Mouse (Mus musculus) neural tube, embryonic 14.5 days (tissue): ENCODE data around the gene Ddx27. TPM values are rescaled to one million over a fixed set of nuclear protein-coding genes. Genes with fewer than 3 reads are reported as not detected.
"Not testable (repeated sequence)": the region's sequence is repeated elsewhere in the genome, so short reads cannot be mapped to it uniquely, and the experiment has no call there.

Experiments
- ATAC-seq: fragments of 200-750 bp; cut with Nextera tagmentation; 2 replicates; pipeline ENCODE4 v1.8.0; 2017; ENCODE audit warnings: low read depth, mild to moderate bottlenecking, moderate TSS enrichment, moderate library complexity
- H3K27ac ChIP-seq: fragments of 300-500 bp; sonication (generic); 2 replicates; pipeline ENCODE4 v1.5.1; 2014; ENCODE audit warnings: low read depth, mild to moderate bottlenecking, control low read depth, low read length, moderate library complexity, mixed read lengths
- H3K27me3 ChIP-seq: fragments of 300-500 bp; sonication (generic); 2 replicates; pipeline ENCODE4 v1.6.1; 2014; ENCODE audit warnings: low read length; ENCODE audit not compliant: control insufficient read depth, insufficient read depth
- H3K36me3 ChIP-seq: fragments of 300-500 bp; sonication (generic); 2 replicates; pipeline ENCODE4 v1.6.1; 2014; ENCODE audit warnings: low read length, mixed read lengths; ENCODE audit not compliant: control insufficient read depth, insufficient read depth
- H3K4me1 ChIP-seq: fragments of 300-500 bp; sonication (generic); 2 replicates; pipeline ENCODE4 v1.6.1; 2014; ENCODE audit warnings: low read length; ENCODE audit not compliant: control insufficient read depth, insufficient read depth
- H3K4me2 ChIP-seq: fragments of 300-500 bp; sonication (generic); 2 replicates; pipeline ENCODE4 v1.6.1; 2014; ENCODE audit warnings: mild to moderate bottlenecking, low read depth, low read length, control low read depth
- H3K4me3 ChIP-seq: fragments of 300-500 bp; sonication (generic); 2 replicates; pipeline ENCODE4 v1.5.1; 2014; ENCODE audit warnings: low read depth, low read length, control low read depth, mixed read lengths
- H3K9ac ChIP-seq: fragments of 300-500 bp; sonication (generic); replicated peaks from 2 replicates; pipeline ENCODE4 v1.6.1; 2014; ENCODE audit warnings: low read depth, mild to moderate bottlenecking, control low read depth, low read length, mixed read lengths
- H3K9me3 ChIP-seq: fragments of 300-500 bp; sonication (generic); 2 replicates; pipeline ENCODE4 v1.6.1; 2016; ENCODE audit warnings: low read length; ENCODE audit not compliant: control insufficient read depth
- WGBS: fragments of 180-500 bp; shearing (Covaris S2); extraction: QIAGEN DNeasy Blood & Tissue Kit; methylation state at CpG from one replicate; pipeline ENCODE4 v1.1.7; 2014; 5-methylcytosine and 5-hydroxymethylcytosine counted together
- polyA plus RNA-seq: library from polyadenylated mRNA; unstranded; fragments of >200 nt; fragmentation: Nextera tagmentation; extraction: Ambion mirVana; gene quantifications from 2 replicates; pipeline ENCODE4 v1.2.1, GENCODE M21; 2014

Ddx27 gene
- polyA plus RNA-seq, 1 experiment from 2014 or later = 28.8 TPM

DNA sequence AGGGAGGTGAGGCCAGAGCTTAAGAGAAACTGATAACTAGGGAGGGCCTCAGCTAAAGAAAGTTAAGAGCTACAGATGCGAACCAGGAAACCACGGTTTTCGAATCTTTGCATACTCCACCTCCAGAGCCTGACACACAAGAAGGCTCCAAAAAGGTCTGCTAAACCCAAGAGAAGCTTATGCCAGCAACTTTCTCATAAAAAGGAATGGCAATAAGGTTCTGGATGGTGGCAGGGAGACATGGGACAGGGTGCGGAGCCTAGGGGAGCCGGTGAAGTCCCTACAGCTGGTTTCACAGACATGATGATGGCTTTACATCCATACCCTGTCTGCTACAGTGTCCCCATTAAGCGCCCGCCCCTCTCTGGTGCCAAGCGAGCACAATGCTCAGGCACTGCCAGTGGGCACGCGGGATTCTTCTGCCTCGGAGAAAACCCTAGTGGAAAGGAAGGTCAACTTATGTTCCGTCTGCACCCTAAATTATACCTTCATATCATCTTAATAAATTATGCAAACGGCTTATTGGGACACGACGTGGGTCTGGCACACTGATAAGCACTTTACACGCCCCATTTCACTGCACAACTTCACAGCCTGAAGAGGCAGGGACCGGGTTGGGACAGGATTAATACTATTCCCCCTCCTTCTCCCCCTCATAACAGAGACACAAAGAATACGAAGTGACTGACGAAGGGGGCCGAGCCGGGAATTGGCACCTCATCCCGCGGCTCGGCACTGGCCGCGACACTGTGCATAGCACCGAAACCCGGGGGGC, 19.8 kb upstream of the Ddx27 start:
- WGBS = 4% methylated on average over 28 of the region's 28 CpGs
- H3K27ac ChIP-seq = peak overlapping the region; percentile 98
- H3K36me3 ChIP-seq = no peaks in the 10 kb centered on the region
- no peaks in the 10 kb centered on the region for H3K27me3 ChIP-seq
- peak overlapping the region; percentile 96 for H3K4me3 ChIP-seq
- peaks cover 32% of the 10 kb centered on the region for H3K4me1 ChIP-seq
- no peaks in the 10 kb centered on the region for H3K9me3 ChIP-seq
- peak overlapping the region; percentile 82 for H3K4me2 ChIP-seq
- ATAC-seq = peak; percentile 36
- H3K9ac ChIP-seq = peak overlapping the region; percentile 98

DNA sequence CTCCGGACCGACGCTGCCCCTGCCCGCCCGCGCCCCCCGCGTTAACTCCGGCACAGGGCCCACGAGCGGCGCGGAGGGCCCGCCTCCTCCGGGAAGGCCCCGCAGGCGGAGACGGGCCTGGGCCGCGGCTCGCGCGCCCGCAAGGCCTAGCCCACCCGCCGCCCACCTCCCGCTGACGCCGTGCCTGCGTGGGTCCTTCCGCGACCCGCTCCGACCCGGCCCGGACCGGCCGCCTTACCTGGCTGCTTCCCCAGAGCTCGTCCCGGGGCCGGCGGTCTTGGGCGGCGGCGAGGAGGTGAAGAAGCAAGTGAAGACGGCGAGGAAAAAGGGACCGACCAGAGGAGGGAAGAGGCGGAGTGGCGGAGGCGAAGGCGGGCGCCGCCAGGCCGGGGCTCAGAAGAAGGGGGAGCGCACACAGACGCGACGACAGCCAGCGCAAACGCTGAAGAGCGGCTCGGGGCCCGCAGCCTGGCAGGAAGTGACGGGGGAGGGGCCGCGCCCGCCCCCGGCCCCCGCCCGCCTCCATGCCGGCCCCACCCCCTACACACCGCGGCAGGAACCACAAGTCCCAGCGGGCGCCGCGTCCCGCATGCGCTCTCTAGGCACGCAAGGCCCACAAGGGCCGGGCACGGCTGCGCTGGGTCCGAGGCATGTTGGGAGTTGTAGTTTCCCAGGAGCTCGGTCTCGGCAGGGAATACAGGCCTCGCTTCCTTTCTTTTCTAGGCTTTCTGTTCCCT, 19.0 kb upstream of the Ddx27 start, which contains the start of gene Stau1:
TSS of gene Stau1 (minus strand) at position 504 of the 737 bp plus-strand sequence.
- peak; percentile 99 for ATAC-seq
- Histone ChIP-seq H3K27me3 (no peaks in the 10 kb centered on the region), H3K36me3 (no peaks in the 10 kb centered on the region), H3K27ac (peak within 1 kb of the TSS; percentile 98), H3K4me3 (peak within 1 kb of the TSS; percentile 96), H3K4me1 (peaks cover 32% of the 10 kb centered on the region), H3K9me3 (no peaks in the 10 kb centered on the region), H3K9ac (peak within 1 kb of the TSS; percentile 98), H3K4me2 (peak within 1 kb of the TSS; percentile 82)
- WGBS = under 1% methylated on average over 68 of the region's 88 CpGs

DNA sequence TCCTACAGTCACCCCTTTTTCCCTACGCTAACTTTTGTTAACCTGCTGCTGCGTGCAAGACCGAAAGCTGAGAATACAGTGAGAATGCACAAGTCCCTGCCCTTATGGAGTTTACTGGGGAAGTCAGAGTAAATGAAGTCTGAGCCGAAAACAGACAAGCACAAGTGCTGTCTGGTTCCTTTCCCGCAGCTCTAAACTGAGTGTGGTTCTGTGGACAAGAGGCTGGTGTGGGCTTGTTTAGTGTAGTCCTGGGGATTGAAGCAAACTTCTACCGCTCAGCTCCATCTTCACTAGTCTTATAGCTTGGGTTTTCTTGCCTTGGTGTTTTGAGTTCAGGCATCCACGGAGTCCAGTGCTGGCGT, 18.5 kb upstream of the Ddx27 start:
- H3K27ac ChIP-seq = peak overlapping the region; percentile 65
- H3K4me2 ChIP-seq = peak overlapping the region; percentile 82
- peaks cover 29% of the 10 kb centered on the region for H3K4me1 ChIP-seq
- no peaks in the 10 kb centered on the region for H3K36me3 ChIP-seq
- H3K4me3 ChIP-seq = peak overlapping the region; percentile 96
- H3K9me3 ChIP-seq = no peaks in the 10 kb centered on the region
- no peaks in the 10 kb centered on the region for H3K27me3 ChIP-seq
- peak overlapping the region; percentile 98 for H3K9ac ChIP-seq
- ATAC-seq = peak; percentile 16; the same call in 1 of the 2 replicates
- WGBS = 41% methylated on average over 8 of the region's 8 CpGs

- Histone ChIP-seq H3K27ac (no peak overlapping the region), H3K9me3 (no peaks in the 10 kb centered on the region), H3K4me2 (no peak overlapping the region), H3K4me3 (no peak overlapping the region), H3K36me3 (no peaks in the 10 kb centered on the region), H3K27me3 (no peaks in the 10 kb centered on the region), H3K4me1 (peaks cover 3% of the 10 kb centered on the region), H3K9ac (no peak overlapping the region)
- no peak for ATAC-seq
- 82% methylated on average over 9 of the region's 9 CpGs for WGBS
Measured at GRCm38 (mm10) chr2:167001486-167001885, 13.5 kb upstream of the Ddx27 start.

DNA sequence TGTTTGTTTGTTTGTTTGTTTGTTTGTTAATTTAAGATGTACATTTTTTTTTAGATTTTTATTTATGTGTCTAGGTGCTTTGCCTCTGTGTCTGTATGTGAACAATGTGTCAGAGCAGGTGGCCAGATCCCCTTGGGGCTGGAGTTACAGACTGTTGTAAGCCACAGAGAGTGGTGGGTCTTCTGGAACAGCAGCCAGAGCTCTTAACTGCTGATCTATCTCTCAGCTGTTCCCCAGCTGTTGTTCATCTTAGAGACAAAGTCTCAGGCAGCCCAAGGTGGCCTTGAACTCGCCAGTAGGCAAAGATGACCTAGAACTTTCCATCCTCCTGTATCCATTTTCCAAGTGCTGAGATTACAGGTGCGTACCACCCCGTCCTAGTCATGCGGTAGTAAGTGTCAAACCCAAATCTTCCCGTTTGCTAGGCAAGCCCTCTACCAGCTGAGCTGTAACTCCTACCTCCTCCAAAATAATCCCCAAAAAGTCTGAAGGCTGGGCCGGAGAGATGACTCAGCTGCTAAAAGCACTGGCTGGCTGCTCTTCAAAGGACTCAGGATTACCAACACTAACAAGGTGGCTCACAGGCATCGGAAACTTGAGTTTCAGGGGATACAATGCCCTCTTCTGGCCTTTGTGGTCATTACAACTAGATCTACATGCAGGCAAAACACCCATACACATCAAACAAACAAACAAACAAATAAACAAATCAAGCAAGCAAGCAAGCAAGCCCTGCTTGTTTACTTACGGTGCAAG, 10.7 kb upstream of the Ddx27 start:
- 48% methylated on average over 8 of the region's 8 CpGs for WGBS

DNA sequence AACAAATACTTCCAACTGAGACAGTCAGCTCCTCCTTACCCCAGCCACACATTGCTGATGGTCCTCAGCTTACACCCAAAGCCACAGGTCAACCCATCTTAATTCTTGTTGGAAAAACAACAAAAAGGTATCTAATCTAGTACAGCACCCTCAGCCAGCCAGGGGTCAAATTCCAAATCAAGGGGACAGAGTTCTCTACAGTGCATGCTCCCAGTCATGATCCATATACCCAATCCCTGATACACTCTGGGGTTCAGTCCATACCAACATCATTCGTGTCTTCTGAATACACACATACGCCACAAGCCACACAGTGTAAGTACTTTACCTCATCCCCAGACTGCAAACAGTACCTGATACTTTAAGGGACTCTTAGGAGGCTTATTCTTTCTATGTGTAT, 8.6 kb upstream of the Ddx27 start:
- ATAC-seq = no peak
- 82% methylated on average over 2 of the region's 2 CpGs for WGBS
- H3K9me3 ChIP-seq = no peaks in the 10 kb centered on the region

More for the DNA sequence above, 10.7 kb upstream of the Ddx27 start:
- Histone ChIP-seq H3K36me3 (no peaks in the 10 kb centered on the region), H3K4me2 (no peak overlapping the region), H3K27me3 (no peaks in the 10 kb centered on the region), H3K9me3 (no peaks in the 10 kb centered on the region), H3K9ac (no peak overlapping the region), H3K4me3 (no peak overlapping the region), H3K4me1 (no peaks in the 10 kb centered on the region), H3K27ac (no peak overlapping the region)
- no peak for ATAC-seq

DNA sequence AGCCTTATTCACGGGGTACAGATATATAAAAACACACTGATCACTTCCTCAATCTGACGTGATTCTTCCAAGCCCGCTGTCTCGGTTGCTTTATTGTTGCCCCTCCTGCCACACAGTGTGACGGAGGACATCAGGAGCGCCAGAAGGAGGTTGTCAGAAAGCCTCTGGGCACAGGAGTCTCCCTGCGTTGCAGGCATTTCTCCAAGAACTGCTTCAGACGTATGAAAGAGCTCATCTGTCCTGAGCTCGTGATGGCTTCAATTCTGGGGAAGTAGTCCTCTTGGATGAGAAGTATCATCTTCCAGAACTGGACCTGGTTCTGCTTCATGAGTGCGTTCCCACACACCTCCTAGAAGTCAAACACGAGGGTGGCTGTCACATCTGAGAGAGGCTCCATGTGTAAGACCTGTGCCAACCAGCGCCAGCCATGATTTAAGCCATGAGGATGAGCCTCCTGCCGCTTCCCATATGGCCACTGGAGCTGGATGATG, 7.9 kb upstream of the Ddx27 start:
- H3K36me3 ChIP-seq = no peaks in the 10 kb centered on the region
- no peak for ATAC-seq
- H3K4me2 ChIP-seq = no peak overlapping the region
- H3K9me3 ChIP-seq = no peaks in the 10 kb centered on the region
- no peaks in the 10 kb centered on the region for H3K27me3 ChIP-seq
- no peak overlapping the region for H3K9ac ChIP-seq
- WGBS = 75% methylated on average over 13 of the region's 13 CpGs
- H3K4me1 ChIP-seq = no peaks in the 10 kb centered on the region
- no peak overlapping the region for H3K4me3 ChIP-seq
- H3K27ac ChIP-seq = no peak overlapping the region

More for the DNA sequence above, 8.6 kb upstream of the Ddx27 start:
- H3K27me3 ChIP-seq = no peaks in the 10 kb centered on the region
- no peak overlapping the region for H3K27ac ChIP-seq
- H3K9ac ChIP-seq = no peak overlapping the region
- no peaks in the 10 kb centered on the region for H3K4me1 ChIP-seq
- no peak overlapping the region for H3K4me2 ChIP-seq
- H3K36me3 ChIP-seq = no peaks in the 10 kb centered on the region
- H3K4me3 ChIP-seq = no peak overlapping the region

DNA sequence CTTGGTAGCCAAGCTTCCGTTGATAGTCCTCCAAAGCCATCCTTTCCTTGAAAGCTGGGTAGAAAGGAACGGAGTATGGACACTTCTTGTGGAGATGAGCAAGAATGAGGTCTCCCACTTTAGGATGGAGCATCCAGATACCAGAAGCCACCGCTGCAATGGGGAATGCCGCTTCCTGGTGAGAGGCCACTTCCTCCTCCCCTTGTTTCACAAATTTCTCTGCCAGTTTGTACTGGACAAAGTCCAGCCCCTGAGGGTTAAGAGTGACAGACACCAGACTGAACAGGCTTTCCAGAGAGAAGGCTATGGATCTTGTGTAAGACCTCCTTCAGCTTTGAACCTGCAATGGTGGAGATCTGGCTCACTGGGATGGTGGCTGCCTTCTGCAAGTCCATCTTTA, 7.4 kb upstream of the Ddx27 start:
- H3K27me3 ChIP-seq, ATAC-seq, H3K9me3 ChIP-seq, H3K36me3 ChIP-seq, H3K4me3 ChIP-seq, H3K4me2 ChIP-seq, H3K4me1 ChIP-seq, H3K27ac ChIP-seq, H3K9ac ChIP-seq: not testable (repeated sequence)
- 84% methylated on average over 4 of the region's 4 CpGs for WGBS
